Mouse (Mus musculus) cerebellum, adult 9-10 months (tissue): ENCODE results near the gene Serf2.

Source experiments
- DNase-seq: peaks from one replicate; pipeline ENCODE4 v3.0.0; 2022

The Serf2 gene

GRCm38 (mm10) chr2:121507173-121507950 is 58.4 kb downstream of the Serf2 start:
- DNase-seq: no peak
